Mouse (Mus musculus): Measurements from ENCODE around the gene Mrpl48.
A peak's percentile ranks its signal among the peaks of the same experiment; 100 is the strongest.
"Not testable (repeated sequence)": the region's sequence is repeated elsewhere in the genome, so short reads cannot be mapped to it uniquely, and the experiment has no call there.

Gene Mrpl48

DNA sequence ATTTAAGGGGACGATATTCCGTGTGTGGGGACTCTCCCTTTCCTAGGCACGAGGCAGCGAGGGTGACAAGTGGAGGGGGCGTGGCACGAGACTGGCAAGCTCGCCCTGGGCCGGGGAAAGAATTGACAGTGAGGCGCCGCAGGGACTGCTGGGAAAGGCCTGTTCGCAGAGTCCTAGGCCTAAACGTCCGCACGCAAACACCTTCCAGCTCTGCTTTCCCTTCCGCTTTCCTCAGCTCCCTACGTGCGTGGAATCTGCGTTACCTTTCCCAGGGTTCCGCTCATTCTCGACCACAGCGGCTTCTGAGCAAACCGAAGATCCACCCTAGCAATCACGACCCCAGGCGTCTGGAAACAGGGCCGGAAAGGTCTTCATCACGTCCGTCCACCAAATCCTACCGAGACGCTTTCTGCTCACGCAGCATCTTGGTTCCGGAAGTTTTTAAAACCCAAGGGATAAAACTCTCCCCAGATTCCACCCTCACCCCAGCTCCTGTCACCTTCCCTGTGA is 25.3 kb downstream of the Mrpl48 start:
- peak; percentile 92 for DNase-seq

DNA sequence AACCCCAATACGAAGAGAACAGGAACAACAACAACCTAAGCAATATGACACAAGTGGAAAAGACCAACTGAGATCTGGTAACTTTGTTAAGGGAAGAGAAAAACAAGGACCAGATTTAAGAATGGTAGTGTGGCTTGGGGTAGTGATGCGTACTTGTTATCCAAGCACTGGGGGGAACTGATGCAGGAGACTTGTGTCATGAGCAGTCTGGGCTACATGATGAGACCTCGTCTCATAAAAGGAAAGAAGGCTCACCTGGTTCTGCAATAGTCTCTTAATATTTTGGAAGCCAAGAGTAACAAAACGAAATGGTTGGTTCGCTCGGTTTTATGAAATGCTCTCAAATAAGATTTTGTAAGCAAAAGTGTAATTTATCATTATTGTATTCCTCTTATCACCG is 25.9 kb downstream of the Mrpl48 start:
- DNase-seq, result no peak

DNA sequence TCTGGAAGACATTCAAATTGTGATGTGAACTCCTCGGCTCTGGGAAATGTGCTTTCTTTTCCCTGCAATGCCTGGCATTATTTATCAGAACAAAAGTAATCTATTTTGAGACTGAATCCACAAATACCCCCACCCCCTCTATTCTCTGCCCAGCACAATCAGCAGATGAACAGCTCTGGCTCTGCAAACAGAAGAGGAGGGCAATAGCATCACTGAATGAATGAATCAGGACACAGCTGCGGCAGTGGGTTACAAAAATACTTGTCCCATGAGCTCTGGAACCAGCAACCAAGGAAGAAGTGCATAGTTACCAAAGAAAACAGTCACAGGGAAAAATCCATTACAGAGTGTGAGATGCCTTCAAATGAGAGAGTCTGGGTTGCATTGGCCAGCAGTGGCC is 29.3 kb downstream of the Mrpl48 start:
- no peak for DNase-seq

DNA sequence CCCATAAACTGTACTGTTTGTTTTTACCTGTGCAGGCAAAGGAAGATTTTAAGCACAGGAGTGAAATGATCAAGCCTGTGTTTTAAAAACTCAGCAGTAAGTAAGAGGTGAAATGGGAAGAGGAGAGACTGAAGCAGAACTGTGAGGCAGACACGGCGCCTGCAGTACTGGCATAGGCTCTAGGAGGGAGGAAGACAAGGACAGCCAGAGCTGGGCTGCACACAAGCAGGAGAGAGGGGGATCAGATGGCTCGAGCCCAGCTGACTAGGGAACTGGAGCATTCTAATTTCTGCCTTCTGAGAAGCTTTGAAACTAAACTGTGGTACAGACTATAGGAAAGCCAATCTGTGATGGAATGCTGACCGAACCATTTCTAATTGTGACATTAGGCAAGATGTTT is 35.4 kb downstream of the Mrpl48 start:
- DNase-seq, result no peak

DNA sequence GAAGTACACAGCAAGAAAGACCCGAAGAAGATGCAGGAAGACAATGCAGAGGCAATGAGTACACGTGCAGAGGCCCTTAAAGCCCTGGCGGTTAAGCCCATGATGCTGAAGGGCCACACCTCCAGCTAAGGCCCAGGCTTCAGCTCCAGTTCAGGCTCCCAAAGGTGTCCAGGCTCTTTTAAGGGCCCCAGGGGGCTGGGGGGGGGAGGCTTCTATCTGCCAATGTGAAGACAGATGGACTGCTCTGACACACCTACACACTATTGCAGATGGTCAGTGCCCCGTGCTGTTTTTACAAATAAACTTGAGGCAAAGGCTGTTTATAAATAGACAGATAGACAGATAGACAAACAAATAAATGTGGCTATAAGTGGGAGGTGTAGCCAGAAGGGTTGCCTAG is 36.0 kb downstream of the Mrpl48 start:
- DNase-seq, result peak; percentile 56

DNA sequence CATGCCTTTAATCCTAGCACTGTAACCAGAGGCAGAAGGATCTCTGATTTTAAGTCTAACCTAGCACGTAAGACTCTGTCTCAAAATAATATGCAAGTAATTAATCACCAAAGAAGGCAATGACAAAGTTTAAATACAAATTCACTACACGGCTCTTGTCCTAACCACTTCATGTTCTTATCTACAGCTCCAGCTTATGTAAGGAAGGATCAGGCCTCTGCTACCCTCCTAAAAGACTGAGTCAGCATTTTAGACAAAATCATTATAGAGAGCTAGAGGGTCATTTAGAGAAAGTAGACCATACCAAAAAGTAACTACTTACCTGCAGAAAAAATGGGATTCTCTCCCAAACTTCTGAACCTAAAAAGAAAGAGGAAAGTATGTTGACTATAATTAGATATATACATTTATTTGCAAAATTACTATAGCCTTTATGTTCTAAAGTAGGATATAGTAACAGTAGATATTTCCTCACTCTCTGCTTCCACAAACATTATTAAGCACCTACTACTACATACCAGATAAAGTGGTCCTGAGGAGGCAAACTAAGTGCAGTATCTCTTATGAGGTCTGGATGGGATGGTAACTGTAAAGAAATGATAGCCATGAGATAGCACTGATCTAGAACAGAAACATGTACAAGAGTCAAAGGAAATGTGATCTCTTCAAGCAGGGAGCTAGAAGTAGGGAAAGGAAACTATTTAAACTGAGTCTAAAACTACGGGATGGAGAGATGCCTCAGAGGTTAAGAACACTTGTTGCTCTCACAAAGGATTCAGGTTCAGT is 37.0 kb downstream of the Mrpl48 start:
- no peak for DNase-seq

DNA sequence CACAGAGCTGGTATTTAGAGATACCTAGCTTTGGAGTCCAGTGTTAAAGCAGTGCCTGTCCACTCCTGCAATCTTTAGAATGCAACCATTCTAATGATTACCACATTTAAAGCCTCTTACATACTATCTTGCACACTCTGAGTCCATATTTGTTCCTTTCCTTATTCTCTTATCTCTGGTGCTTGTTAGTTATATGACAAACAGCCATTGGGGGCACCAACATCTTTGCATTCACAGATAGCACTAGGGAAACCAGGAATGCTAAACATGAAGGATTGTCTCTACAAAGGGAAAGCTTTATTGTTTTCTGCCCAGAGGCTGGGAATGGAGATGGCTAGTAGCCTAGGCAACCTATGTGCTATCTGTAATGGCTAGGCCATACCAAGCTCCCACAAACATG is 38.2 kb downstream of the Mrpl48 start:
- DNase-seq, result no peak

DNA sequence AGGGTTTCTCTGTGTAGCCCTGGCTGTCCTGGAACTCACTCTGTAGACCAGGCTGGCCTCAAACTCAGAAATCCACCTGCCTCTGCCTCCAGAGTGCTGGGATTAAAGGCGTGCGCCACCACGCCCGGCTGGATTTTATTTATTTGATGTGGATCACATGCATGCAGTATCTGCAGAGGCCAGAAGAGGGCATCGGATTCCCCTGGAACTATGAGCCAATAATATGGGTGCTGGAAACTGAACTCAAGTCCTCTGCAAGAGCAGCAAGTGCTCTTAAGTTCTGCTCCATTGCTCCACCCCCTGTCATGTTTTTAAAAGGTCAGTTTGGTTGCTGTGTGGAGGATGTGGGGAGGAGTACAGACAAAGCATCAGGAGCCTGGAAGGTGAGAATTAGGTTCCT is 40.9 kb downstream of the Mrpl48 start:
- not testable (repeated sequence) for DNase-seq

DNA sequence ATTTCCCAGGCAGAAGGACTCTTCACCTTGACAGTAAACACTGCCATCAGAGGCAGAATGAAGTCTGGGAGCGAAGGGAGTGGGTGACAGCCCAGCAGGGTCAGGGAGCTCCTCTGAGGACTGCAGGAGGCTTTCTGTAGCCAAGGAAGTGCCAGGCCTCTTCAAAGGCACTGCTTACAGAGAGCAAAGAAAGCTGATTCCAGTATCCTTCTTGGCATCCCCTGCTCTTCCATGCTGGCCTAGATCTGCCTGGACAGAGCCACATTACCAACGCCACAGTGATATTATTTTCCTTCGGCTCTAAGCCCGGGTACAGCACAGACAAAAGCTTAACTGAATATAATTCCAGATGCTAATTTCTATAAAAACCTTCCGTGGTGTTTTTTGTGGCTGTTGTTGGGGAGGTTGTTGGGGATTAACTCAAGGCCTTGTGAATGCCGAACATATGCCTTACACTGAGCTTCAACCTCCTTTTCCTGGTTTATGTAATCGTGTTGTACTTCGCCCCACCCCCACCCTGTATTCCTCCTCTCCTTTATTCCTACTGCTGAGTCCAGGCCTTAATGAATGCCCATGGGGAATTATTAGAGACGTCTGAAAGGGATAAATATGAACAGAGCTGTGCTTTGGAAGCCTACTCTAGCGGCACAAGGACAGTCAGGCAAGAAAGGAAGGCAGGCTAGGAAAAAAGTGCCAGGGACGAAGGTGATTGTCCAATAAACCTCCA is 46.1 kb downstream of the Mrpl48 start:
- no peak for DNase-seq

DNA sequence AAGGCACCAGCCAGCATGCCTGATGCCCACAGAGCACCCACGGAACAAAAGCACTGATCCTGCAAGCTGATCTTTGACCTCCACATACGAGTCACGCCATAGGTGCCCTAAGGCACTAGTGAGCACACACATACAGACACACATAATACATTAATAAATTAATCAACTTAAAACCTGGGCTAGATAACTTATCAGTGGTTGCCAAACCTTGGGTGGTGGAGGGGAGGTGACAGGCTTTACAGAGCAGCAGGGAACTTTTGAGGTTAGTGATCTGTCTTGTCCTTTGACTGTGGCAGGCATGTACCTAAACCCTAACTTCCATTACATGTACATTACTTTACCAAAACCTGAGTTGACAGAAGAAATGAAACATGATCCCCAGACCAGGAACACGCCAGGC is 48.8 kb downstream of the Mrpl48 start:
- no peak for DNase-seq

DNA sequence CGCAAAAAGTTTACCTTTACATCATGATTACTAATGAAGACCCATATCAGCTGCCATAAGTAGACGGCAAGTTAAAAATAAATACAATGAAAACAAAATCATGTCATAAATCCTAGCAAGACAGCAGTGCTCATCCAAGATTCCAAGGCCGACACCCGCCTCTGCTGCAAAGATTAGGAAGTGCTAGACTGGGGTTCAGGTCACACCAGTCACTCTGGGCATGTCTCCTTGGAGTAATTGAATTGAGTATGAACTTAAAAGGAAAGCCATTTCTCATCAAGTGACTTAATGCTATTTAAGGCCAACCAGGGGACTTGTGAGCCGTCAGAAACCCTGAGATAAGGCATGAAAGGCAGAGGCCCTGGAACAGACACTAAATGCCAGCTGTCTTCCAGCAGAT is 50.9 kb downstream of the Mrpl48 start:
- no peak for DNase-seq

DNA sequence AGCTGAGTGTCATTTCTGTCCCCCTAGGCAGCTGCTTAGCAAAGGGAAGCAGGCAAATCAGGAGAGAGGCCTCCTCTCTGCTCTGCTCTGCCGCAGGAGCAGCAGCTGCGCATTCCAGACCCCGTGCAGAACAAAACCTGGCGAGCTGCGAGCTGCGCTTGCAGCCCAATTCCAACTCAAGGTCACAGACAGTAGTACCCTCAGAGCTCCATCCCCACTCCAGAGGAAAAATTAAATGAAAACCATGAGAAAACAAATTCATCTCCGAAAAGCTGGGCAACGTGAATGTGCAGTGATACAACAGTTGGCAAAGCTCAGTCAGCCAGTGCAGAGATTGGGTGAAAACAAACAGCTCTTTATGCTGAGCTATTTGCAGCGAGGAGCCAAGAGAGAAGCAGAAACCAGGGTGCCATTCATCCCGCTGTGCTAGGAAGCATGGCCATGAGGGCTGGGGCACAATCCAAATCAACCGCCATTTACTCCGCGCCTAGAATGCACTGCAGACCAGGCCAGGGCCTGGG is 52.6 kb downstream of the Mrpl48 start:
- peak; percentile 43 for DNase-seq

DNA sequence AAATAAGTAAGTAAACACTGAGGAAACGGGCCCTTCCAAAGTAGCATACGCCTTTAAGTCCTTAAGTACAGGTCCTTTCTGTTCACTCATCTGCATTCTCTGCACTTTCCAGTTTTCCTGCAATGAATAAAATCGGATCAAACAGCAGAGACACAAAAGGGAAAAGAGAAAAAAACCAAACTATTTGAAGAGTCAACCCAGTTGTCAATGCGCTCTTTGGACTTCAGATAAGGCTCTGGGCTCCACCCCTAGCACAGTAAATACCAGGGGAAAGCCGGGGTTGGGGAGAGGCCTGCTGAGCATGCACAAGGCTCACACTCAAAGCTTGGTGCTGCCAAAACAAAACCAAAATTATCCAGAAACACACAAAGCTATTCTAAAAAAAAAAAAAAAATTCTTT is 53.2 kb downstream of the Mrpl48 start:
- no peak for DNase-seq

DNA sequence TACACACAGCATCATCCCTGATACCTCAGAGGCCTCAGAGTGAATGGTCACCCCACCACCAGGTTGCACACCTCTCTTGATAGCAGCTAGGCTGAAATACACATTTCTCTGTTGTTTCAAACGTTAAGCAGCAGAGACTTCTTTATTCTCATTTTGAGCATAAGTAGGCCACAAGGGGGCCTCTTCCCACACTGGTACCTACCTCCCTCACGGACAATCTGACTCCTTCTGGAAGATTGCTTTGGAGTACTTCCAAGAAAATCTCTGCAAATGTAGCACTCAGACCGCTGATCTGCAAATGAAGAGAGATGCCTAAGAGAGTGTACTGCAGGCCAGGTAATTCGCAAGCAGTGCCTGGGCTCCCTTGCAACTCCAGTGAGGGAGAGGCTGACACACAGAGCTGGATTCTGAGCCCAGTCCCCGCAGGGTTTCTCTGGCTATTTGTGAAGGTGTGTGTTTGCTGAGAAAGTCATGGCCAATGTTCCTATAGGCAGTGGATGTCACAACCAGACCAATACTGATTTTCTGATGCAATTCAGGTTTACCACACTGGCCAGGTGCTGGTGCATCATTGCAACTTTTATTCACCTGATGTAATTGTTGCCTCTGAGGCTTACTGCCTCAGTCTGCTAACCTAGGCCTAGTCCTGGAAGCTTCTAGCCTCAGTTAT is 57.6 kb downstream of the Mrpl48 start:
- peak; percentile 50 for DNase-seq

DNA sequence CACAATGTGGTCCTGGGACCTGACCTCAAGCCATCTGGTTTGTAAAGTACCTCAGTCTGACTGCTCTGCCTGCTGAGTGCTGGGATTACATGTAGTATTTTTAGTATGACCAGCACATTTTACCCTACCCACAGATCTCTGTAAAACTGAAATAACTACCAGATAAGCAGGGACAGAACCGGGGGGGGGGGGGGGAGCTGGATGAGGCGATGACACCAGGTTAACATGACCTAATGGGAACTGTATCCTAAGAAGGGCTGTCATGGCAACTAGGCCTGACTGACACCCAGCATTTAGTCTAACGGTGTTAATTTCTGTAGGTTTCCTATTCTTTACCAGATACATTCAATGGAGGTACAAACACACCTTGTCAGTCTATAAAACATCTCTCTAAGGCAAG is 58.3 kb downstream of the Mrpl48 start:
- DNase-seq, result no peak

DNA sequence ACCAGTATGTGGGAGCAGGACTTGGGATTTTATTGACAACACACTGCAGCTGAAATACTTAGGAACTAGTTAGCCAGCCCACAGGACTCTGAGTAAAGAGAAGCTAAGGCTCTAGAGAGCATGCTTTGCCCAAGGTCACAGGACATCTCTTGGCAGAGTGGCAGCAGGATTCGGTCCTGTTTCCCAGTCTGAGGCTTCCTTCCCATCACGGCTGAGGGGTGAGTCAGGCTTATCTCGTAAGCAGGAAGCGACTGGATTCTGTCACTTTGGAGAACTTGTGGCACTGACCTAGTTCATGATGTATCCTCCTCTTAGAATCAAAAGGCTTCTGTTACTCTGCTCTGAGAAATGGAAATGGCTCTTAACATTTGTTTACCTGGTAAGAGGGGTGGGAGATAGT is 60.5 kb downstream of the Mrpl48 start:
- DNase-seq, result no peak

DNA sequence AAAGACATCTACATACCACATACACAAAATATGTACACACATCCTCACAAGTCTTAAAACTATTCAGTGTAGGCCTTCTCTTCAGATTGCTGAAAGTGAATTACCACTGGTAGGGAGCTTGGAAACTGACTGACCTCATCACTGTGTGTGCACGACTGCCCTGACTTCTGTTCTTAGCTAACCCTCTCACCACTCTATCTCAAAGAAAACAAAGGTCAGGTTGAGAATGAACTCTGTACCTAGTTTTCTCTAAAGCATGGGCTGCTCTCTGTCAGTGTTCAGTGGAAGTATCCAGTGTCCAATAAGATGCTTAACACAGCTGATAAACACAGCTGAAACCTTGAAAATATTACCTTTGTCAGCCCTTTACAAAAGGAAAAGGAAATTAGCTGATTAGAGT is 63.7 kb downstream of the Mrpl48 start:
- no peak for DNase-seq

DNA sequence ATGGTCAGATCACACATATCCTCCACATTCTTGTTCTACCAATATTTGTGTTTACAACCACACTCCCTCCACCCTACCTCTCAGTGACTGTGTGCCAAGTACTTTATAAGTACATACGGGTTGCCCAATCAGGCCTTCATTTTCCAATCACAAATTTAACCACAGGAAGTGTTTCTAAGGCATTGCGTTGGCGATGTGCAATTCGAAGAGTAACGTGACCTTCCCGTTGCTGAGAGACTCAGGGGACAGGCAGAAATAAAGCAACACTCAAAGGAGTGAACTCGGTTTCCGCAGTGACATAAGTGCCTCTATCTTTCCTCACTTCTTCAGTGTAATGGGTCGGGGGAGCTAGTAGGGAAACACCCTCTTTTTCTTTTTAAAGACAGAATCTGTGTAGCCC is 68.6 kb downstream of the Mrpl48 start:
- DNase-seq, result no peak

DNA sequence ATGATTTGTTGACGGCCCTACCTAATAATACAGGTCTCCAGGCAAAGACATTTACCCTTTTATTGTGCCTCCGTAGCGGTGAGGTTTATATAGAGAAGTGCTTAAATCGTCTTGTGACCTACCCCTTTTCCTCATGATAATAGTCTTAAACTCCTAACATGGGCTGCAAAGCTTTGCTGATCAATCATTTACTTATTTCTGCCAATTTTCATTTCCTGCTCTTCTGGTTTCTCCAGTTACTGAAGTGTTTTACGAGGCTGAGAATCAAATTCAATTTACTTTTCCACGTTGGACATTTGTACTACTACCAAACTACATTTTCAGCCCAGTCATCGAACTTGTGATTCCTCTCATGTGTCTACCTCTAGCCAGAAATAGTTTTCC is 70.6 kb downstream of the Mrpl48 start:
- DNase-seq, result no peak

DNA sequence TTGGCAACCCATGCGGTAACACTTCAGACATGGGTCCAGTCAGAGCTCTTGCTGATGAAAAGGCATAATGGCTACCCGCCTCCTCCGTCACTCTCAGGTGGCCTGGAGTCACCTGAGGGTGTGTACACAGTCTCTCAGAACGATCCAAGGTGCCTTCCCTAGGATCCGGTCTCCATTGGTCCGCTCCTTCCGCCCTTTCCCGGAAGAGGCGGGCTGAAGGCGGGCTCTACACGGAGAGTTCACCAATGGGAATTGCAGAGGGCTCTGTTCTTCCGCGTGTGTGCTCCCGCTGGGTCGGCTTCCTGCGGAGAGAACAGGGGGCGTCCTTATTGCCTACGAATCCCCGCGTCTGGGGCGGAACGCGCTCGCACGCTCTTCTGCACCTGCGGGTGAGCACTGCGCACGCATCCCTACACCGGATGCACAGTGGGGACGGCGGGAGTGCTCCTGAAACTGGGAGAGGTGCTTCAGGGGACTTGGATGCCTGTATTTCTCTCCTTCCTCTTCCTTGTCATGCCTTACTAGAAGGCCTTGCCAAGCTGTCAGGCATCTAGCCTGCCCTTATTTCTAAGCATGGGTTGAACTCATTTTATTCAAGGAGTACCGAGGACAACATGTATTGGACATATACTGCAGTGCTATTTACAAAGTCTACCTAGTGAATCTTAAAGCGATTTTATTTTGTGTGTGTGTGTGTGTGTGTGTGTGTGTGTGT is 71.1 kb downstream of the Mrpl48 start, which contains the start of gene Coa4:
Coa4 (plus strand) TSS at position 268 of the 715 bp plus-strand sequence.
- peak; percentile 85 for DNase-seq

DNA sequence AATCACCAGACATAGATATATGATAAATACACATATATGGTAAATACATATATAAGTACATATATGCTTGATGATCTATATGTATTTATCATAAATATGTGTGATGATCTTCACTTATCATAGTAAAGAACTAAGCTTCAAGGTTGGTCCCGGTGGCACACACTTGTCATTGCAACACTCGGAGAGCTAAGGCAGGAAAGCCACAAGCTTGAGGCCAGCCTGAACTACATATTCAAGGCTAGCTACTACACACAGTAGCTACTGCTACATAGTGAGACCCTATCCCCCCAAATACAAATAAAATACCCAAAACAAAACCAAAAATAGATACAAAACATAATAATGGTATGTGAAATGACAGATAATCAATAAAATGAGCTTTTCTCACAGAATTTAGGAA is 72.3 kb downstream of the Mrpl48 start:
- no peak for DNase-seq

DNA sequence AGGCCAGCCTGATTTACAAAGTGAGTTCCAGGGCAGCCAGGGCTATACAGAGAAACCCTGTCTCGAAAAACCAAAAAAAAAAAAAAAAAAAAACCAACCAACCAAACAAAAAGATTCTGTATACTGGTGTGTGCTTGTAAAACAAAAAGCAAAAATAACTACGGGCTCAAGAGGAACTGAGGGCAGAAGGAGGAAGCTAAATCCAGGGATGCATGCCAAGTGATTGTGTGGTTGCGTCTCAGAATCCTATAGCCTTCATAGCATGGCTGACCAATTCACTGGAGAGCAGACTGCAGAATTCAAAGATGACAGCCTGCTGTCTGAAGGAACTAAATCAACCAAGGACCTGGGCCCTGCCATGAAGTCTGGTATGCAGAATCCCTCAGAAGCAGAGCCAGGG is 73.9 kb downstream of the Mrpl48 start:
- DNase-seq, result no peak

DNA sequence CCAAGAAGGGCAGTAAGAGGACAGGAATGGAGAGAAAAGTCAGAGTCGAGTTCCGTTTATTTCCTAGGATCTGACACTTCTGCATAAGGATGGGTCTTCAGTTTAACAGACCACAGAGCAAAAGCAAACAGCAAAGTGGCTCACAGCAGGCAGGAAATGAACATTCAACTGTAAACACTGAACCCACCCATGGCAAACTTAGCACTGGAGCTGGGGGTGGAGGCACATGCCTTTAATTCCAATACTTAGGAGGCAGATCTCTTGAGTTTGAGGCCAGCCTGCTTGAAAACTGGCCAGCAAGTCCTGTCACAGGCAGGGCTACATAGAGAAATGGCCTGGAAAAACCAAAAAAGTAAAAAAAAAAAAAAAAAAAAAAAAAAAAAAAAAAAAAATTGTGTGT is 74.6 kb downstream of the Mrpl48 start:
- DNase-seq, result no peak

Measured in cerebellum, adult 8-10 months (tissue).